Mouse (Mus musculus): ENCODE measurements around the gene Zfp710. TPM values are rescaled to one million over a fixed set of nuclear protein-coding genes. Genes with fewer than 3 reads are reported as not detected.
A peak's percentile ranks its signal among the peaks of the same experiment; 100 is the strongest.

The Zfp710 gene
- polyA plus RNA-seq, 1 experiment from 2014 or later = 12.4 TPM

GRCm38 (mm10) chr7:80092351-80093046 is 67.9 kb downstream of the Zfp710 start:
- ATAC-seq (replicated peaks; ENCODE audit: extremely low read depth, insufficient read depth, low FRiP score) = peak; percentile 43; the same call in 1 of the 2 replicates
- Histone ChIP-seq H3K36me3 (ENCODE audit: control insufficient read depth, insufficient read depth) (peaks cover 71% of the 10 kb centered on the region), H3K27ac (ENCODE audit: low read length) (peak overlapping the region; percentile 65), H3K27me3 (ENCODE audit: control insufficient read depth, insufficient read depth, low read length) (no peaks in the 10 kb centered on the region), H3K4me3 (ENCODE audit: low read length) (no peak overlapping the region), H3K9ac (ENCODE audit: low read length) (peak overlapping the region; percentile 47; the same call in 1 of the 2 replicates), H3K4me2 (ENCODE audit: low read depth, low read length) (no peak overlapping the region), H3K4me1 (ENCODE audit: control insufficient read depth, insufficient read depth, low read length) (peaks cover 16% of the 10 kb centered on the region), H3K9me3 (replicated peaks; ENCODE audit: control insufficient read depth, low read length) (no peaks in the 10 kb centered on the region)
- WGBS = 38% methylated on average over 9 of the region's 9 CpGs

DNA sequence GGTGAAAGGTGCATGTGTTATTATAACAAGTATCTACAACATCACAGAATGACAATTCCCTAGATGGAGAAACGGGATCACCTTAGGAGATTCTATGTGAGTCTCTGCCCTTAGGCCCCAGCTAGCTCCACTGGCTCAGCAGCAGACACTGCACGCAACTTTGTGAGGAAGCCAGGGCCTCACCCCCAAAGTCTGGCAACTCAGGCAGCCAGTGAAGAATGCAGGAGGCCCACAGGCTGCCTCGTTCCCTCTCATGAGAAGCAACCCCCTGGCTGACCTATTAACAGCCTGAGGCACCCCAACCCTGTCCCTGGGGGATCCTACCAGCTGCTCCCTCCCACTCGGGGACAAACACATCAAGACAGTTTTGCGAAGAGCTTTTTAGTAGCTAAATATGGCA is 69.9 kb downstream of the Zfp710 start:
- no peak for ATAC-seq (replicated peaks; ENCODE audit: extremely low read depth, insufficient read depth, low FRiP score)

DNA sequence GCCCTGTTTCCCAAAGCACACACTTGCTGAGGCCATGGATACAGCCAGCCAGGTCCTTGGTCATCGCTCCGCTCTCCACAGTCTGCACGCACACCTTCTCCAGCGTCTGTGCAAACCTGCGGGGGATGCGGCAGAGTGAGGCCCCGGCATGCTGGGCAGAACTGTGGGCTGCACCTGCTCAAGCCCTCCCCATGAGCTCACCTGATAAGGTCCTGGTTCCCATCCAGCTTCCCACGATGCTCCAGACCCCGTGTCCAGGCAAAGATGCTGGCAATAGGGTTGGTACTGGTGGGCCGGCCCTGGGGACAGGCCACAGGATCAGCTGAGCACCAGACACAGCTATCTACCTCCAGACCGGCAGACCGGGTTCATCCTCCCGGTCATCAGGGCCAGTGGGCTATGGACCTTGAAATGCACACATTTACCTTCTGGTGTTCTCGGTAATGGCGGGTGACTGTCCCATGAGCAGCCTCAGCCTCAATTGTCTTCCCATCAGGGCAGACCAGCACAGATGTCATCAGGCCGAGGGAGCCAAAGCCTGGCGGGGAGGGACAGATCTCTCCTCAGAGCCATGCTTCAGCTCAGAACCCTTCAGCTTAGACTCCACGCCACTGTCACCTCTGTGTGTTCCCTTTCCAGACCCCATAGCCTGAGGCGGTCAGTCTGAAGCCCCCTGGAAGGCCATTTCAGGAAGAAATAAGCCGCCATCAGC is 71.1 kb downstream of the Zfp710 start:
- H3K27me3 ChIP-seq (ENCODE audit: control insufficient read depth, insufficient read depth, low read length) = no peaks in the 10 kb centered on the region
- 88% methylated on average over 20 of the region's 20 CpGs for WGBS
- no peak for ATAC-seq (replicated peaks; ENCODE audit: extremely low read depth, insufficient read depth, low FRiP score)
- no peak overlapping the region for H3K9ac ChIP-seq (ENCODE audit: low read length)
- peaks cover 84% of the 10 kb centered on the region for H3K36me3 ChIP-seq (ENCODE audit: control insufficient read depth, insufficient read depth)
- no peak overlapping the region for H3K4me2 ChIP-seq (ENCODE audit: low read depth, low read length)
- H3K4me1 ChIP-seq (ENCODE audit: control insufficient read depth, insufficient read depth, low read length) = peaks cover 16% of the 10 kb centered on the region
- H3K9me3 ChIP-seq (replicated peaks; ENCODE audit: control insufficient read depth, low read length) = no peaks in the 10 kb centered on the region
- no peak overlapping the region for H3K4me3 ChIP-seq (ENCODE audit: low read length)
- no peak overlapping the region for H3K27ac ChIP-seq (ENCODE audit: low read length)

More for the DNA sequence above, 69.9 kb downstream of the Zfp710 start:
- Histone ChIP-seq H3K27me3 (ENCODE audit: control insufficient read depth, insufficient read depth, low read length) (no peaks in the 10 kb centered on the region), H3K4me2 (ENCODE audit: low read depth, low read length) (no peak overlapping the region), H3K27ac (ENCODE audit: low read length) (no peak overlapping the region), H3K9me3 (replicated peaks; ENCODE audit: control insufficient read depth, low read length) (no peaks in the 10 kb centered on the region), H3K4me3 (ENCODE audit: low read length) (no peak overlapping the region), H3K36me3 (ENCODE audit: control insufficient read depth, insufficient read depth) (peaks cover 77% of the 10 kb centered on the region), H3K4me1 (ENCODE audit: control insufficient read depth, insufficient read depth, low read length) (peaks cover 16% of the 10 kb centered on the region), H3K9ac (ENCODE audit: low read length) (no peak overlapping the region)
- 71% methylated on average over 5 of the region's 5 CpGs for WGBS

DNA sequence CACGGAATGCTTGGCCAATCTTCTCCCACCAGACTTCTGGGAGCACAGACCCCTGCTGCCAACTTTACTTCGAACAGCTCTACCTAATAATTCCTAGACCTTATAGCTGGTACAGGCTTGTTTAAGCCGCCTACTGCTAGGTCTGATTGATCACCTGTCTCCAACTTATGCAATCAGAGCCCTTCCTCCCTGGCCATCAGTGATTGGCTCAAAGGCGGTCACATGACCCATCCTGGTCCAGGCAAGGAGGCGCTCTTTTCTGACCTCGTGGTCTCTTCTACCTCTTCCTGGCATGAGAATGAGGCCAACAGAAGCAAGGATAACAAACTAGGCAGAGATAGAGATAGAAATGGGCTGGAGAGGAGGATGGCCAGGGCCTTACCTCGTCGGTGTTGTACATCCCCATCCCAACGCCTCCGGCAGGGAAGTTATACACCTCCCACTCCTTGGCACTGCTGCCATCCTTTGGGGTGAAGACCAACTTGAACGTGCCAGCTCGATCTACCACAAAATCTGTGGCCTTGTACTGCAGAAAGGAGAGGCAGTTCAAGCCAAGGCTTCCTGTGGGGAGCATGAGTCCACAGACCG is 73.9 kb downstream of the Zfp710 start:
- no peak overlapping the region for H3K27ac ChIP-seq (ENCODE audit: low read length)
- no peak overlapping the region for H3K9ac ChIP-seq (ENCODE audit: low read length)
- WGBS = 86% methylated on average over 13 of the region's 13 CpGs
- H3K4me3 ChIP-seq (ENCODE audit: low read length) = no peak overlapping the region
- H3K27me3 ChIP-seq (ENCODE audit: control insufficient read depth, insufficient read depth, low read length) = no peaks in the 10 kb centered on the region
- no peak for ATAC-seq (replicated peaks; ENCODE audit: extremely low read depth, insufficient read depth, low FRiP score)
- no peaks in the 10 kb centered on the region for H3K4me1 ChIP-seq (ENCODE audit: control insufficient read depth, insufficient read depth, low read length)
- no peak overlapping the region for H3K4me2 ChIP-seq (ENCODE audit: low read depth, low read length)
- no peaks in the 10 kb centered on the region for H3K9me3 ChIP-seq (replicated peaks; ENCODE audit: control insufficient read depth, low read length)
- peaks cover 92% of the 10 kb centered on the region for H3K36me3 ChIP-seq (ENCODE audit: control insufficient read depth, insufficient read depth)

DNA sequence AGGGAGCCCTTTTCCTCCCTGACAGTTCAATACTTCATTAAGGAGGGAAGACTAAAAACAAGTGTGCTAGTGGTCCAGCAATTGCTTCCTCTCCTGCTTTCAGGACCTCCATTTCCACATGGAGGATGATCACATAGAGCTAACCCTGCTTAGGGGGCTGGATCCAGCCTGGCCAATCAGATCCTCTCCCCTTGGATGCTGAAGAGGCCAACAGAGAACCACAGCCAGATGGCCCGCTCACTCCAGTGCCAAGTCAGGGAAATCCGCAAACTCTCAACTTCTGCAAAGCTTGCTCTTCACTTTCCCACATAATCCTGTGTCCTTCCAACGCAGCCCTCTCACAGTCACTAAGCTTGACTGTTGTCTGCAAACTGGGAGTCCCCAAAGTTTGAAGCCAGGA is 78.7 kb downstream of the Zfp710 start:
- ATAC-seq (replicated peaks; ENCODE audit: extremely low read depth, insufficient read depth, low FRiP score) = no peak
- Histone ChIP-seq H3K9ac (ENCODE audit: low read length) (no peak overlapping the region), H3K9me3 (replicated peaks; ENCODE audit: control insufficient read depth, low read length) (peaks cover 4% of the 10 kb centered on the region; the same call in 1 of the 2 replicates), H3K27me3 (ENCODE audit: control insufficient read depth, insufficient read depth, low read length) (no peaks in the 10 kb centered on the region), H3K4me1 (ENCODE audit: control insufficient read depth, insufficient read depth, low read length) (peaks cover 14% of the 10 kb centered on the region), H3K36me3 (ENCODE audit: control insufficient read depth, insufficient read depth) (peaks cover 52% of the 10 kb centered on the region), H3K27ac (ENCODE audit: low read length) (no peak overlapping the region), H3K4me2 (ENCODE audit: low read depth, low read length) (no peak overlapping the region), H3K4me3 (ENCODE audit: low read length) (no peak overlapping the region)
- 86% methylated on average over 3 of the region's 3 CpGs for WGBS

DNA sequence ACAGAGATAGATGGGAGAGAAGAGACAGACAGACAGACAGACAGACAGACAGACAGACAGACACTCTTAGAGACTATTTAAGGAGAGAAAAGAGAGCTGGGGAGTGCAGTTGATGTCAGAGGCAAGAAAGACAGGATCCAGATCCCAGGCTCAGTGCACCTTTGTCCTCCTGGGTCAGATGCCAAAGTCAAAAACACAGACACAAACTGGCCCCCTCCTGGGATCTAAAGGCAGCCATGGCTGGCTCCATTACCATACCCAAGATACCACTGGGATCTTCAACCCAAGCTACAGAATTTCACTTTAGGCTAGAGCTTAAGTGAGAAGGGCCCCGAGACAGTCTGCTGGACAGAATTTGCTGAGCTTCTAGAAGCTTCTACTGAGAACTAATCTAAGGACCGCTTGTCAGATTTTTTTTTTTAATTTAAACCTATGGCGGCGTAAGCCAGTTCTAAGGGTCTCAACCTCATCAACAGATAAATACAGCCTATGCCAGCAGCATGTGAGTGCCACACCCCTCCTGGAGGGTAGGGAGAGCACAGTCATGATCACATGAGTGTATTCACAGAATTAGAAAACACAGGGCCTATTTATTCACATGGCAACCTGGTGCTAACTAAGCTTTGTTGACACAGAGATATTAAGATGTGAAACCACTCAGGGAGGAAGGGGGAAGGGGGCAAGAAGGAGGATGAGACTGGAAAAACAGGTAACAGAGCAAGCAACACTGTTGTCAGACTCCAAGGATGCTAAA is 81.2 kb downstream of the Zfp710 start:
- Histone ChIP-seq H3K36me3 (ENCODE audit: control insufficient read depth, insufficient read depth) (peaks cover 32% of the 10 kb centered on the region), H3K9ac (ENCODE audit: low read length) (no peak overlapping the region), H3K9me3 (replicated peaks; ENCODE audit: control insufficient read depth, low read length) (peaks cover 4% of the 10 kb centered on the region; the same call in 1 of the 2 replicates), H3K27ac (ENCODE audit: low read length) (peak overlapping the region; percentile 29; the same call in 1 of the 2 replicates), H3K4me1 (ENCODE audit: control insufficient read depth, insufficient read depth, low read length) (peaks cover 22% of the 10 kb centered on the region), H3K27me3 (ENCODE audit: control insufficient read depth, insufficient read depth, low read length) (no peaks in the 10 kb centered on the region), H3K4me2 (ENCODE audit: low read depth, low read length) (no peak overlapping the region), H3K4me3 (ENCODE audit: low read length) (no peak overlapping the region)
- 89% methylated on average over 4 of the region's 4 CpGs for WGBS
- no peak for ATAC-seq (replicated peaks; ENCODE audit: extremely low read depth, insufficient read depth, low FRiP score)

GRCm38 (mm10) chr7:80106441-80106840 is 81.8 kb downstream of the Zfp710 start:
- Histone ChIP-seq H3K9me3 (replicated peaks; ENCODE audit: control insufficient read depth, low read length) (peaks cover 4% of the 10 kb centered on the region; the same call in 1 of the 2 replicates), H3K9ac (ENCODE audit: low read length) (no peak overlapping the region), H3K27me3 (ENCODE audit: control insufficient read depth, insufficient read depth, low read length) (no peaks in the 10 kb centered on the region), H3K4me3 (ENCODE audit: low read length) (no peak overlapping the region), H3K4me2 (ENCODE audit: low read depth, low read length) (no peak overlapping the region), H3K4me1 (ENCODE audit: control insufficient read depth, insufficient read depth, low read length) (peaks cover 28% of the 10 kb centered on the region), H3K27ac (ENCODE audit: low read length) (no peak overlapping the region), H3K36me3 (ENCODE audit: control insufficient read depth, insufficient read depth) (peaks cover 26% of the 10 kb centered on the region)
- 97% methylated on average over 1 of the region's 1 CpGs for WGBS
- ATAC-seq (replicated peaks; ENCODE audit: extremely low read depth, insufficient read depth, low FRiP score) = no peak

GRCm38 (mm10) chr7:80111066-80112045 is 86.7 kb downstream of the Zfp710 start:
- Histone ChIP-seq H3K4me3 (ENCODE audit: low read length) (peak overlapping the region; percentile 95), H3K4me2 (ENCODE audit: low read depth, low read length) (peak overlapping the region; percentile 72), H3K9ac (ENCODE audit: low read length) (peak overlapping the region; percentile 100), H3K27ac (ENCODE audit: low read length) (peak overlapping the region; percentile 100), H3K4me1 (ENCODE audit: control insufficient read depth, insufficient read depth, low read length) (peaks cover 43% of the 10 kb centered on the region), H3K36me3 (ENCODE audit: control insufficient read depth, insufficient read depth) (peaks cover 11% of the 10 kb centered on the region), H3K9me3 (replicated peaks; ENCODE audit: control insufficient read depth, low read length) (peaks cover 4% of the 10 kb centered on the region; the same call in 1 of the 2 replicates), H3K27me3 (ENCODE audit: control insufficient read depth, insufficient read depth, low read length) (no peaks in the 10 kb centered on the region)
- WGBS = 42% methylated on average over 9 of the region's 9 CpGs
- ATAC-seq (replicated peaks; ENCODE audit: extremely low read depth, insufficient read depth, low FRiP score) = no peak
